Mouse (Mus musculus): ENCODE results near the gene Mis12.

DNA sequence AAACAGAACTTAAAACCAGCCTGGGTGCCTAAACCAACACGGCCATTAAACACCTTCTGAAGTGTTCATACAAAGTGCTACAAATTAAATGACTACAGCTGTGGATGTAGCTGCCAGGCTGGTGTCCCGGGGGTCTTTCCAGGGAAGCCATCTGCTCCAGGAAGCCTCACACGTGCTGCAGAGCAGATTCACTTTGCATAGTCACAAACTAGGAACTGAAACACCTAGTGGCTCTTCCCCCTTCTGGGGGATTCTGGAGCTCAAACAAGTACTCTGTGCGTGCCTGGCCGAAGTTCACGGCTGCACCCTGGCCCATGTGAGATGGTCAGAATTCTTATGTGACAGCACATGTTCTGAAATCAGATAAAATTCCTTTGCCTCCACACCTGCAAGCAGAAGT lies 39.2 kb upstream of the Mis12 start:
- TF ChIP-seq CTCF (IDR thresholded peaks at IDR 0.05) = no peak
- TF ChIP-seq EP300 (IDR thresholded peaks at IDR 0.05) = no peak

Data from lung, postnatal 0 days (tissue).